Mouse (Mus musculus) CH12F3 (cell line): ENCODE results near the gene Map4k4.

Source experiments
- in situ Hi-C: fragments of 300-500 bp; cut with MboI; formaldehyde crosslinking; loops from 2 replicates; pipeline ENCODE4 v1.14.3; 2020; ENCODE audit warnings: low sequenced_read_pairs

The Map4k4 gene

GRCm38 (mm10) chr1:39900181-39901005 lies at the start of gene Map4k4:
Gene Map4k4, plus strand, starts transcription at chr1:39900913.
- in situ Hi-C loops: no loop called here

GRCm38 (mm10) chr1:39855949-39856348 lies 44.8 kb upstream of the Map4k4 start:
- in situ Hi-C loops: no loop called here

- in situ Hi-C loops: no loop called here
Observed at GRCm38 (mm10) chr1:39856795-39857447, 43.8 kb upstream of the Map4k4 start.

GRCm38 (mm10) chr1:39857448-39857820 lies 43.3 kb upstream of the Map4k4 start:
- in situ Hi-C loops: no loop called here

GRCm38 (mm10) chr1:39859213-39859612 lies 41.5 kb upstream of the Map4k4 start:
- in situ Hi-C loops: no loop called here

- in situ Hi-C loops: no loop called here
Observed at GRCm38 (mm10) chr1:39866367-39867141, 34.2 kb upstream of the Map4k4 start.

- in situ Hi-C loops: no loop called here
Observed at GRCm38 (mm10) chr1:39867142-39867525, 33.6 kb upstream of the Map4k4 start.

GRCm38 (mm10) chr1:39867966-39868593 lies 32.6 kb upstream of the Map4k4 start:
- in situ Hi-C loops: no loop called here

- in situ Hi-C loops: no loop called here
Observed at GRCm38 (mm10) chr1:39868825-39869571, 31.7 kb upstream of the Map4k4 start.

- in situ Hi-C loops: no loop called here
Observed at GRCm38 (mm10) chr1:39869721-39870201, 31.0 kb upstream of the Map4k4 start.

GRCm38 (mm10) chr1:39877981-39878380 lies 22.7 kb upstream of the Map4k4 start:
- in situ Hi-C loops: no loop called here

- in situ Hi-C loops: no loop called here
Observed at GRCm38 (mm10) chr1:39882505-39882904, 18.2 kb upstream of the Map4k4 start.

- in situ Hi-C loops: no loop called here
Observed at GRCm38 (mm10) chr1:39884803-39885515, 15.8 kb upstream of the Map4k4 start.

GRCm38 (mm10) chr1:39887997-39888396 lies 12.7 kb upstream of the Map4k4 start:
- in situ Hi-C loops: no loop called here

GRCm38 (mm10) chr1:39889429-39889828 lies 11.3 kb upstream of the Map4k4 start:
- in situ Hi-C loops: no loop called here

GRCm38 (mm10) chr1:39889973-39890372 lies 10.7 kb upstream of the Map4k4 start:
- in situ Hi-C loops: no loop called here

GRCm38 (mm10) chr1:39893153-39893880 lies 7.4 kb upstream of the Map4k4 start:
- in situ Hi-C loops: no loop called here

GRCm38 (mm10) chr1:39895097-39895496 lies 5.6 kb upstream of the Map4k4 start:
- in situ Hi-C loops: no loop called here

- in situ Hi-C loops: no loop called here
Observed at GRCm38 (mm10) chr1:39895506-39895905, 5.2 kb upstream of the Map4k4 start.
